Mouse (Mus musculus) midbrain, embryonic 12.5 days (tissue): ENCODE data around the gene 4921507P07Rik. TPM values are rescaled to one million over a fixed set of nuclear protein-coding genes. Genes with fewer than 3 reads are reported as not detected.
"Not testable (repeated sequence)": the region's sequence is repeated elsewhere in the genome, so short reads cannot be mapped to it uniquely, and the experiment has no call there.

Experiments used
- ATAC-seq: fragments of 200-750 bp; cut with Nextera tagmentation; 2 replicates; pipeline ENCODE4 v1.8.0; 2017; ENCODE audit warnings: low read depth, moderate TSS enrichment, moderate library complexity; ENCODE audit not compliant: low FRiP score
- H3K27ac ChIP-seq: fragments of 300-500 bp; sonication (generic); replicated peaks from 2 replicates; pipeline ENCODE4 v1.5.1; 2016; ENCODE audit warnings: mild to moderate bottlenecking
- H3K27me3 ChIP-seq: fragments of 300-500 bp; sonication (generic); 2 replicates; pipeline ENCODE4 v1.6.1; 2016; ENCODE audit warnings: mild to moderate bottlenecking
- H3K36me3 ChIP-seq: fragments of 300-500 bp; sonication (generic); 2 replicates; pipeline ENCODE4 v1.6.1; 2016
- H3K4me1 ChIP-seq: fragments of 300-500 bp; sonication (generic); 2 replicates; pipeline ENCODE4 v1.6.1; 2016
- H3K4me2 ChIP-seq: fragments of 300-500 bp; sonication (generic); replicated peaks from 2 replicates; pipeline ENCODE4 v1.6.1; 2016; ENCODE audit warnings: mild to moderate bottlenecking, moderate library complexity
- H3K4me3 ChIP-seq: fragments of 300-500 bp; sonication (generic); 2 replicates; pipeline ENCODE4 v1.5.1; 2016; ENCODE audit warnings: mild to moderate bottlenecking
- H3K9ac ChIP-seq: fragments of 300-500 bp; sonication (generic); replicated peaks from 2 replicates; pipeline ENCODE4 v1.6.1; 2016; ENCODE audit warnings: mild to moderate bottlenecking, moderate library complexity
- H3K9me3 ChIP-seq: fragments of 300-500 bp; sonication (generic); 2 replicates; pipeline ENCODE4 v1.6.1; 2016; ENCODE audit warnings: mild to moderate bottlenecking
- WGBS: fragments of 180-500 bp; shearing (Covaris S2); methylation state at CpG from one replicate; pipeline ENCODE4 v1.1.7; 2016; 5-methylcytosine and 5-hydroxymethylcytosine counted together
- polyA plus RNA-seq: library from polyadenylated mRNA; unstranded; fragments of >200 nt; fragmentation: Nextera tagmentation; extraction: Ambion mirVana; gene quantifications from 2 replicates; pipeline ENCODE4 v1.2.1, GENCODE M21; 2016

Gene 4921507P07Rik
- polyA plus RNA-seq = 1.4 and 1.6 TPM in 2 replicates

DNA sequence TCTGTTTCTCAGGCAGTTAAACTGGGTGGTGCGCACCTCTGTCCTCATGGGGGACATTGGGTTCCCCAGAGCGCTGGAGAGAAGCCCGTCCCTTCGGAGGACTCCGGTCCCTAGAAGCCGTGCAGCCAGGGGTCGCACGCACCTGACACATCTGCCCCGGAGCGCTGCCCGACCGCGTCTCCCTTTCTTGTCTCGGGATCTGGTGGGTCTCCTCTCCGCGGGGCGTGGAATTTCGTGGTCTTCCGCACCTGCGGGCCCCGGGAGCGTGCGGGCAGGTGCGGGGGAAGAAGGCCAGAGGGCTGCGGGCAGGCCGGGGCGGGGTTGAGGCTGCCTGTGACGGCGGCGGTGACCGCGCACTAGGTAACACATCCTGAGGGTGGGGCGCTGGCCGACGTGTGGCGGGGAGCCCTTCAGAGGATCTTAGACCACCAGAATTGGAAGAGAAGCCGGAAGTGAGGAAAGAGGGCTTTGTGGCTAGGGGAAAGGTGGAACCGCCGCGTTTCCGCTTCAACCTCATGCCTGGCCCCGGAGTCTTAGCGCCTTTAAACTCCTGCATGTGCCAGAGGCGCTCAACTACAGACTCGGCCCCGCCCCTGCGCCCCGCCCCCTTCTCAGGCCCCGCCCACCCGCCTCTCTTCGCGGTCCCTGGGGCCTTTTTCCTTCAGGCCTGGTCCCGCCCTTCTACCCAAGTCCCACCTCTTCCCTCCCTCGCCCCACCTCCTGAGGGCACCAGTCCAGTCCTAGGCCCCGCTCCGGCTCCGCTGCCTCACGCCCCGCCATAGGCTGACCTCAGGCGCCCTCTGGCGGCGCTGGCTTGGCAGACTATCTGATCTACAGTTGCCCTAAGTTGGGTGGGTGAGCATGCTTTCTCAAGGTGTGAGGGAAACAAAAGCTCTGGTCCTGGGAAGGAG lies at the start of gene 4921507P07Rik:
Gene 4921507P07Rik, minus strand, starts transcription at position 332 of the 911 bp plus-strand sequence.
- Histone ChIP-seq H3K27ac (no peak within 1 kb of the TSS), H3K4me3 (peak within 1 kb of the TSS; percentile 67), H3K9me3 (no peaks in the 10 kb centered on the region), H3K4me1 (peaks cover 4% of the 10 kb centered on the region), H3K9ac (peak within 1 kb of the TSS; percentile 73), H3K4me2 (peak within 1 kb of the TSS; percentile 98), H3K27me3 (peaks cover 15% of the 10 kb centered on the region), H3K36me3 (no peaks in the 10 kb centered on the region)
- 1% methylated on average over 53 of the region's 62 CpGs for WGBS
- ATAC-seq = peak; percentile 97

DNA sequence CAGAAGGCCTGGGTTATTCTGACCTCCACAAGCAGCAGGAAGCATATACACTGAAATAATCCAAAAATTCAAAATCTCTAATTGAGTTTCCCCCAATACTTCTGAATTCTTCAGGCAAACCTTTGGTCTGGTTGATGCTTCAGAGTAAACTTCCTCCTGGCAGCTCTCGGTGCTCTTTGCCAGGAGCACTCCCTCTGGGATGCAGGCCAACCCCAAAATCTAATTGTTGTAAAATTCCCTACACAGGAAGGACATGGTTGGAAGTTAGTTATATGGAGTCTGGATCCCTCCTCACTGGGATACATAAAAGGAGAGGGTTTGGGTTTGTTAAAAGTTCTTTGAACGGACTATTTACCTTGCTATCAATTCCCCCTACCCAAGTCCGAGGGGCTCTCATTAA lies 48.3 kb upstream of the 4921507P07Rik start:
- WGBS = 86% methylated on average over 3 of the region's 3 CpGs
- Histone ChIP-seq H3K27me3 (no peaks in the 10 kb centered on the region), H3K36me3 (no peaks in the 10 kb centered on the region), H3K4me2 (no peak overlapping the region), H3K4me3 (no peak overlapping the region), H3K9ac (no peak overlapping the region), H3K4me1 (peaks cover 8% of the 10 kb centered on the region), H3K27ac (no peak overlapping the region), H3K9me3 (no peaks in the 10 kb centered on the region)
- no peak for ATAC-seq

DNA sequence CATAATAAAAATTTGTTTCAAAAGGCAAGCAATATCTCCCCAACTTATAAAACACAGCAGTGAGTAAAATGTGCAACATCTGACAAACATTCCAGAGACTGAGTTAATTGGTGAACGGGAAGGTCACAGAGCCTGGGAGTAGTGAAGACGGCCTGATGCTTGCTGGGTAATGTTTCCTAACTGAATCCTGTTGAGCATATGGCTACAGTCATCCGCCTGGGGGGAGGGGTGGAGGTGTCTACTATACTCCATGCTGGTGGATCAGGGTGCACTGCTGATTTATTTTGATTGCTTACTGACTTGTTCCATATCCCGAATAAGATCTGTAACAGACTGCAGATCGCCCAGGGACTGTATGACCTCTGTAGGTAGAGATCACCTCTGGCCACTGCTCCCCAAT lies 45.5 kb upstream of the 4921507P07Rik start:
- WGBS = 80% methylated on average over 5 of the region's 5 CpGs
- Histone ChIP-seq H3K27ac (no peak overlapping the region), H3K9me3 (no peaks in the 10 kb centered on the region), H3K27me3 (no peaks in the 10 kb centered on the region), H3K4me2 (no peak overlapping the region), H3K4me1 (peaks cover 8% of the 10 kb centered on the region), H3K9ac (no peak overlapping the region), H3K4me3 (no peak overlapping the region), H3K36me3 (no peaks in the 10 kb centered on the region)
- ATAC-seq = no peak

DNA sequence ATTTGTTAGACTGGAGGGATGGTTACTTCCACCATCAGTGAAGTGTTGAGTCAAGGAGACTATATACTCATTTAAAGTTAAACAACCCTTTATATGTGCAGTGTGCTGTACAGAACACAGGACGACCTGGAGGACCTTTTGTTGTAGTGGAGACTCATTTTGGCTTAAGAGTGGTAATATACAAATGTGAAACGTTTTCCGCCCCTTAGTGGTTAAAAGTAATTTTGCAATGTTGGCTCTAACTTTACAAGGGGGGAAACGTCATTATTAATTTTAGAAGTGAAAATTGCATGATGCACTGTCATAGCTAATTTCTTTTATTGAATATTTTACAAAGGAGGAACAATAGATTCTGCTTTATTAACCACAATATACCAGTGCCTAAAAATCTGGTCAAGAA lies 43.9 kb upstream of the 4921507P07Rik start:
- Histone ChIP-seq H3K4me3 (no peak overlapping the region), H3K9ac (no peak overlapping the region), H3K4me2 (no peak overlapping the region), H3K27ac (no peak overlapping the region), H3K4me1 (peaks cover 8% of the 10 kb centered on the region), H3K27me3 (no peaks in the 10 kb centered on the region), H3K9me3 (no peaks in the 10 kb centered on the region), H3K36me3 (no peaks in the 10 kb centered on the region)
- ATAC-seq = no peak
- 81% methylated on average over 4 of the region's 4 CpGs for WGBS

DNA sequence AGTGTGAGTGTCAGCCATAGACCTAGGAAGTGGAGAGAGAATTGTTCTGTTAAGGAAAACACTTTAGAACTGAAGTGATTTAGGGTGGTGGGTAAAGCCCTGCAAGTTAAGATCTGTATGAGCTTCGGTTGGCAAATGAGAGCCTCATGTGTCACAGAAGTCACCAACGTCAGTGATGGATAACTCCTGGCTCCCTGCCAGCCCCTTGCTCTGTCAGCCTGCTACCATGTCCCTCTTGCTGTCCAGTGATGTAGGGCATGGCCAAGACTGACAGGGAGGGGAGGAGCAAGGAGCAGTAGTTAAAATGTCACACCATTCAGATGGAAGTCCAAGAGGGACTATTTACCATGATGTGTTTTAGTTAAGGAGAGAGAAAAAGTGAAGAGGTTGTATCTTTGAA lies 43.2 kb upstream of the 4921507P07Rik start:
- H3K4me2 ChIP-seq = no peak overlapping the region
- no peak overlapping the region for H3K9ac ChIP-seq
- H3K4me3 ChIP-seq = no peak overlapping the region
- H3K27ac ChIP-seq = no peak overlapping the region
- 68% methylated on average over 2 of the region's 2 CpGs for WGBS
- H3K36me3 ChIP-seq = no peaks in the 10 kb centered on the region
- no peaks in the 10 kb centered on the region for H3K27me3 ChIP-seq
- peaks cover 8% of the 10 kb centered on the region for H3K4me1 ChIP-seq
- ATAC-seq = no peak
- no peaks in the 10 kb centered on the region for H3K9me3 ChIP-seq

DNA sequence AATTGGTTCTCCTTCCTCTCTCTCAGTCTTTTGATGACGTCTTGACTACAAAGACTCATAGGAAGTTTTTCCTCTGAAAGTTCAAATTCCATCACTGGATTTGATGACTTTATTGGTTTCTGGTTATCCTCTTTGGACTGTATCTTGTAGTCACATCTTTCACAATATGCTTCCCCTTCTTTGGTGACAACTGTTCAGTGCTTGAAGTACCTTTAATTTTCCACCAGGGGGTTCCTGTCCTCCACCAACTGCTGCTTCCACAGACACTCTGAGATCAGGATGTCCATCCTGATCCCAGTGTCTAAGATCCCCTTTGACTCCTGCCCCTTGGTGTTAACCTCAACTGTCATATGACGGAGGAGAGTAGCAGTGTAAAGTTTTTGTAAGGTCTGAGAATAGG lies 29.7 kb upstream of the 4921507P07Rik start:
- not testable (repeated sequence) for H3K9ac ChIP-seq, H3K4me3 ChIP-seq, H3K4me1 ChIP-seq, H3K36me3 ChIP-seq, H3K9me3 ChIP-seq, H3K27ac ChIP-seq, ATAC-seq, H3K27me3 ChIP-seq, H3K4me2 ChIP-seq
- 75% methylated on average over 2 of the region's 2 CpGs for WGBS

DNA sequence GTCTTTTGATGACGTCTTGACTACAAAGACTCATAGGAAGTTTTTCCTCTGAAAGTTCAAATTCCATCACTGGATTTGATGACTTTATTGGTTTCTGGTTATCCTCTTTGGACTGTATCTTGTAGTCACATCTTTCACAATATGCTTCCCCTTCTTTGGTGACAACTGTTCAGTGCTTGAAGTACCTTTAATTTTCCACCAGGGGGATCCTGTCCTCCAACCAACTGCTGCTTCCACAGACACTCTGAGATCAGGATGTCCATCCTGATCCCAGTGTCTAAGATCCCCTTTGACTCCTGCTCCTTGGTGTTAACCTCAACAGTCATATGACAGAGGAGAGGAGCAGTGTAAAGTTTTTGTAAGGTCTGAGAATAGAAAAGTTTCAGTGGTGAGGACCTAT lies 21.8 kb upstream of the 4921507P07Rik start:
- not testable (repeated sequence) for H3K36me3 ChIP-seq, H3K27me3 ChIP-seq, H3K9ac ChIP-seq, H3K4me3 ChIP-seq, H3K27ac ChIP-seq, ATAC-seq, H3K4me2 ChIP-seq, H3K9me3 ChIP-seq, H3K4me1 ChIP-seq
- 79% methylated on average over 1 of the region's 1 CpGs for WGBS

DNA sequence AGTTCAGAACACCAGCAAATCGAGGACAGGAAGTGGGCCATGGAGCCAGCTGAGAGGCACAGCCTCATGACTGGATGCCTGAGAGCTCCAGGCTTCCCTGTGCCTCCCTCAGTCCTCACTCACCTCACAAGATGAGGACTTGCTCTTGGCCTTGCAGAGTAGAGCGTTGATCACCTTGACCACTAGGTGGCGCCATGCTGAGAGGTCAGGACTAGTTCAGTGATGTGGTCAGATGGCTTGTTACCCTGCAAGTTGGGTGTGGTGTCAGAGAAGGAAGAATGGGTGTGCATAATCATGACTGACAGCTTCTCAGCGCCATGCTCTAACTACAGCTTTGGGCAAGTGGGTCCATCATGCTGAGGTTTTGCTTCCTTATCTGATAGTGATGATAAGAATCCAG lies 5.2 kb upstream of the 4921507P07Rik start:
- no peaks in the 10 kb centered on the region for H3K27me3 ChIP-seq
- H3K36me3 ChIP-seq = no peaks in the 10 kb centered on the region
- H3K4me3 ChIP-seq = no peak overlapping the region
- H3K4me2 ChIP-seq = no peak overlapping the region
- WGBS = 29% methylated on average over 4 of the region's 4 CpGs
- H3K9me3 ChIP-seq = no peaks in the 10 kb centered on the region
- ATAC-seq = no peak
- no peak overlapping the region for H3K27ac ChIP-seq
- H3K9ac ChIP-seq = no peak overlapping the region
- no peaks in the 10 kb centered on the region for H3K4me1 ChIP-seq

DNA sequence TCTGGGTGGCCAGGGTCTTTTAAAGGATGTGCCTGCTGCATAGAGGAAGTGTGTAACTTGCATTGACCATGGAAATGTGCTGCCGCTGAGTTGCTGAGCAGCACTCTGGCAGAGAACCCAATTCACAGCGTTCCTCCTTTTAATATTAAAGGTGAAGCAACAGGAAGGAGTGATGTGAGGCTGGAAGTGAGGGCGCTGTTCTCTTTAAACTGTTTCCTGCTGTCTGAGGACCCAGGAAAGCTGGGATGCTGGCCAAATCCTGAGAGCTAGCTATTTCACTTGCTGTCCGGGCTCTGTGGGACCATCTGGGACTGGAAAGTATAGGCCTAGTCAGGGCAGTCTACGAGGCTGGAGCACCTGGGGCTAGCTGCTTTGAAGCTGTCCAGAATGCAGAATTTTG lies 2.1 kb upstream of the 4921507P07Rik start:
- H3K4me3 ChIP-seq = no peak overlapping the region
- H3K9ac ChIP-seq = no peak overlapping the region
- no peak overlapping the region for H3K27ac ChIP-seq
- peaks cover 15% of the 10 kb centered on the region for H3K27me3 ChIP-seq
- H3K36me3 ChIP-seq = no peaks in the 10 kb centered on the region
- H3K4me2 ChIP-seq = no peak overlapping the region
- 73% methylated on average over 5 of the region's 5 CpGs for WGBS
- H3K9me3 ChIP-seq = no peaks in the 10 kb centered on the region
- no peak for ATAC-seq
- H3K4me1 ChIP-seq = peaks cover 4% of the 10 kb centered on the region

DNA sequence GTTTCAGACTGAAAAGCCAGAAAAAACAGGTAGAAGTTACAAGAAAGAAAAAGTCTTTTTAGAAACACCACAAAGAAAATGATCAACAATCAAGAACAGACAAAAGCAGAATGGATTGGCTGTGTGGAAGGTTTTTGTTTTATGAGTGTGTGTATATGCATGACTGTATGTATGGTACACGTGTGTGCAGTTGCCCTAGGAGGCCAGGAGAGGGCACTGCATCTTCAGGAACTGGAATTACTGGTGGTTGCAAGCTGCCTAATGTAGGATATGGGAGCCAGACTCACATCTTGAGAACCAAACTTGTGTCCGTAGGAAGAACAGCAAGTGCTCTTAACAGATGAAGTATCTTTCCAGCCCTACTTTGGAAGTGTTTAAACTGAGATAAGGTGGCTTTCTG lies 2.1 kb downstream of the 4921507P07Rik start:
- WGBS = 86% methylated on average over 2 of the region's 2 CpGs
- no peak for ATAC-seq
- peaks cover 4% of the 10 kb centered on the region for H3K4me1 ChIP-seq
- no peaks in the 10 kb centered on the region for H3K36me3 ChIP-seq
- no peaks in the 10 kb centered on the region for H3K9me3 ChIP-seq
- no peak overlapping the region for H3K4me2 ChIP-seq
- H3K9ac ChIP-seq = no peak overlapping the region
- H3K27me3 ChIP-seq = peaks cover 15% of the 10 kb centered on the region
- no peak overlapping the region for H3K4me3 ChIP-seq
- H3K27ac ChIP-seq = no peak overlapping the region

DNA sequence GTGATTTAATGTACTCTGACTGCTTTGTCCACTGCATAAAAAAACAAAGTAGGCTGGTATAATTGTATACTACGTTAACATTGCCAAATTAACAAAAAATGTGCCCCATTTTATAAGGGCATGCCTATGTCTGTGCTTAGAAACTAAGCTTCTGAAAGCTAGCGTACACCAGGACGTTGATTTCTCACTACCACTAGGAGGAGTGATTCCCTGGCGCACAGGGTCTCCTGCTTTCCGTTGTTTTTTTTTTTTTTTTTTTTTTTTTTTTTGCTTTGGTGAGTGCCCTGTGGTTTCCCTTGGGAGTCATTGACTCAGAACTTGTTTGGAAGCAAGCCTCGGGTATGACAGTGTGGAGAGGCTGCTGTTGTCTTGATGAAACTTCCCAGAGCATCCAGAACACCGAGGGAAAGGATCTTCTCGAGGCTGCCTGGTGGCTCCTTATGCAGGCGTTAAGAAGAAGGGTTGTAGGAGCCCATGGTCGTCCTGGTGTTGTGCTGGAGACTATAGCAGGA lies 3.0 kb downstream of the 4921507P07Rik start:
- no peak overlapping the region for H3K9ac ChIP-seq
- 64% methylated on average over 10 of the region's 10 CpGs for WGBS
- H3K36me3 ChIP-seq = no peaks in the 10 kb centered on the region
- peaks cover 15% of the 10 kb centered on the region for H3K27me3 ChIP-seq
- no peaks in the 10 kb centered on the region for H3K9me3 ChIP-seq
- H3K4me1 ChIP-seq = peaks cover 4% of the 10 kb centered on the region
- H3K4me2 ChIP-seq = no peak overlapping the region
- no peak overlapping the region for H3K27ac ChIP-seq
- H3K4me3 ChIP-seq = no peak overlapping the region
- ATAC-seq = no peak

DNA sequence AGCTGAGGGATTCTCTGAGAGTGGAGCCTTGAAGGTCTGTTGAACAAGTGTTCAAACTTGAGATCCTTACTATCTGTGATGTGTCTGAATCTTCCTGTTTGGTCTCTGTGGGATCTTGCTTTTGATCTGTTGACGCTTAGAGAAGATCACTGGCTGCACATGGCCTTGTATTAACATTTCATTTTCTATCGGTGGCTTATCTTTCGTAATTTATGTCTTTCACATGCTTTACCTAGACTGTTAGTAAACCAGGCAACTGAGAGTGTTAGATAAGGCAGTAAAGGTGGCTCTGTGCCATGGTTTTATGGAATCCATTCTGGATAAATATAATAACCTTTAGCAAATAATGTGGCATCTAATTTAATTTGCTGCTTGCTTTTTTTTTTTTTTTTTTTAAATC lies 6.2 kb downstream of the 4921507P07Rik start:
- peaks cover 5% of the 10 kb centered on the region; the same call in 1 of the 2 replicates for H3K27me3 ChIP-seq
- 95% methylated on average over 3 of the region's 3 CpGs for WGBS
- no peaks in the 10 kb centered on the region for H3K9me3 ChIP-seq
- H3K4me1 ChIP-seq = no peaks in the 10 kb centered on the region
- no peak overlapping the region for H3K9ac ChIP-seq
- ATAC-seq = no peak
- no peak overlapping the region for H3K4me3 ChIP-seq
- no peaks in the 10 kb centered on the region for H3K36me3 ChIP-seq
- H3K27ac ChIP-seq = no peak overlapping the region
- H3K4me2 ChIP-seq = no peak overlapping the region
